Mouse (Mus musculus) common myeloid progenitor, adult 5-6 weeks (primary cell): ENCODE data around the gene Slc39a10. TPM values are rescaled to one million over a fixed set of nuclear protein-coding genes. Genes with fewer than 3 reads are reported as not detected.
A peak's percentile ranks its signal among the peaks of the same experiment; 100 is the strongest.

Experiments
- ATAC-seq: replicated peaks from 2 replicates; pipeline ENCODE4 v1.8.0; 2016; ENCODE audit warnings: low read depth, mild to moderate bottlenecking, moderate TSS enrichment, inconsistent platforms; ENCODE audit not compliant: poor library complexity, severe bottlenecking
- total RNA-seq: library from RNA; stranded (forward); fragments of 200-1000, 187-1606 nt; gene quantifications from 2 replicates; pipeline ENCODE4 v1.2.3, GENCODE M21; 2017

The Slc39a10 gene
- 31.7 and 36.0 TPM in 2 replicates for total RNA-seq

DNA sequence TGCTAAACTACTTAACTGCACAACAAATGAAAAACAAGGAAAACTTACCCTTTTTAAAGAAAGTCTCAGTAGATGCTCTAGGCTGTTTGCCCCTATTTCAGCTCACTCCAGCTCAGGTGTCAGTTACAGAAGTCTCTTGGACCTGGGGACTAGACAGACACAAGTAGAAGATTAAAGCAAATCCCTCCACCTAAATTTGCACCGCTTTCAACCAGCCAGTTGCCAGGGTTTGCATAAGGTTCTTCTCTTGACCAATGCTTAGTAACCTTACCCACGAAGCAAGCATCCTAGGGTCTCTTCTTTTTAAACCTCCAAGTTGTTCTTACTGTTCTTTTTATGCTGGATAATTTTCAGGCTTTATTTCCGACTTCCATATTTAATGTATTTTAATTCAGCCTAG lies at the start of gene Slc39a10:
Gene Slc39a10 (minus strand): TSS at position 101 of the 400 bp plus-strand sequence.
- no peak for ATAC-seq

DNA sequence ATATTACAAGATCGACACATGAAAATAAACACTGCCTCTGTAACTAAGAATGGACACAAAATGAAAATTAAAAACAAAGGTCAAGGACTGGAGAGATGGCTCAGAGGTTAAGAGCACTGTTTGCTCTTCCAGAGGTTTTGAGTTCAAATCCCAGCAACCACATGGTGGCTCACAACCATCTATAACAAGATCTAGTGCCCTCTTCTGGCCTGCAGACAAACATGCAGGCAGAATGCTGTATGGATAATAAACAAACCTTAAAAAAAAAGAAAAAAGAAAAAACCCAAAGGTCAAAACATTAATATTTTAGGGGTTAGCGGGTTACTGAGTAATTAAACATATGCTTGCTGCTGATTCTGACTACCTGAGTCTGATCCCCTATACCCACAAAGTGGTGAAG lies 46.6 kb upstream of the Slc39a10 start:
- no peak for ATAC-seq

DNA sequence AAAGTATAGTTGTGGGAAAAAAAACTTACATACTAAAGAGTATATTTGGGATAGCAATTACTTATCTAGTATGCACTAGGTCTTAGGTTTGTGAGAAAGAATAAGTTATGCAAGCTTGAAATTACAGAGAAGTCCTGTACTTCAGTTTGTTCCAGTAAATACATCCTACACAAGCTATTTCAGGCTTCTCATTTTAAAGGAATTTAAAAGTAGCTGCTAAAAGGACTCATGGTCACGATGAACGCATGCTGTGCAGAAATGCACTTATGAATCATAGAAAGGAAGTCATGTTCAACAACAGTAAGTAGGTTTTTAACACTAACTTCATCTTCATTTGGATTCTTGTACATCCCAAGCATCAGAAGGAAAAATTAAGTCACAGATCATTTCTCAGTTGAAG lies 45.0 kb upstream of the Slc39a10 start:
- ATAC-seq = no peak

DNA sequence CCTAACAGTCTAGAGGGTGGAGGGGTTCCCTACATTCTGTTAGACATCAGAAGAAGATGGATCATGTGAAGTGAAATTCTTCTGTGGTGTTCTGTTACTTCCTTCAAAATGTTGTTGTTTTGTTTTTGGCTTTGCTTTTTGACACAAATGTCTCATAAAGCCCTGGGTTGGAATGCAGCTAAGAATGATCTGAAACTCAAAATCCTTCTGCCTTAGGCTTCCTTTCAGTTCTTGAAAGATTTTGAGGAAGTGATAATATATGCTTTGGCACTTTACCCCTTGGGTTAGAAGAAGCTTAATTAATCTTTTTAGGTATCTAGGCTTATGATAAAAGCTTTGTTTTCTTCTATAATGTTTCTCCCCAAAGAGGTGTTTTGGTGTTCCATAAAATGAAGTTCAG lies 34.5 kb upstream of the Slc39a10 start:
- ATAC-seq = 0 out of 2 replicates have a peak, but pooled peaks have one; percentile 42

DNA sequence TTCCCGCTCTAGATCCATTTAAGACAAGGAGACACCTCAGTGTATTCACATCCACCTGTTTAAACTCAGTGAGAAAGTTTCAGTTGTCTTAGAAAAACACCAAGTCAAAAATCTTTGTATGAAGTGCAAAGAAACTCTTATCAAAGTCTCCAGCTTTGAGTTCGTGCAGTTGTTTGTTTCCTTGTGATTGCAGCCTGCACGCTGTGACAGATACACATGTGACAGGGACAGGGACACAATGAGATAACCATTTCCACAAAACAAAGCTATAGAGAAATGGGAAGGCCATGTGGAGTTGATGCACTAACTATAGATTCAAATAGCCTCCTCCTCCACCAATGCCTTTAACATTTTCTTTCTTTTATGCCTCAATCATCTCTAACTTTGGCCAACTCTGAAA lies 33.6 kb upstream of the Slc39a10 start:
- no peak; the same call in 1 of the 2 replicates for ATAC-seq

DNA sequence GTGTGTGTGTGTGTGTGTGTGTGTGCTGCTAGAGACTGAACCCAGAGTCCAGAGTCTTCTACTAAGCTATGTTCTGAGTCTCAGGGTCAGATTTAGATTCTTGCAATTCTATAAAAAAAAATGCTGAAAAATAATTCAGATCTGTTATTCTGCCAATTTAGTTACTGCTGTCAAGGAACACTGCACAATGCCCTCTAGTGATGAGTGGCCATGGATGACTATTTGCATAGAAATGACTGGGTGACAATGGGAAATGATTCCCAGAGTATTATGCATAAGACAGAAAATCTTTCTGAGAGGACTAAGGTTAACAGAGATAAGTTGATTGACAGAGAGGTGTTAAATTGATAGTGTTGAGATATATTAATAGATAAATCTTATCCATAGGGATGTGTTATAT lies 32.3 kb upstream of the Slc39a10 start:
- no peak for ATAC-seq

DNA sequence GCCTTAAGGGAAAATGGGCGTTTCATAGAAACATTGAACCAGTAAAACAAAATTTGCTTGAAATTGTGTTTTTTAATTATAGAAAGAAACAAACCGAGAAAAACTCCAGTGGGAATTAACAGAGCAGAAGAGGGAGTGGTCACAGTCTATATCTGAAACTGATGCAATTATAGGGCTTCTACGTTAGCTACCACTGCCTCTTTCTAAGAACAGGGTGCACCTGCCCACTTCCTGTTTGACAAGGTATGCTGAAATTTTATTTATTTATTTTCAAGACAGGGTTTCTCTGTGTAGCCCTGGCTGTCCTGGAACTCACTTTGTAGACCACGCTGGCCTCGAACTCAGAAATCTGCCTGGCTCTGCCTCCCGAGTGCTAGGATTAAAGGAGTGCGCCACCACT lies 30.3 kb upstream of the Slc39a10 start:
- no peak for ATAC-seq

DNA sequence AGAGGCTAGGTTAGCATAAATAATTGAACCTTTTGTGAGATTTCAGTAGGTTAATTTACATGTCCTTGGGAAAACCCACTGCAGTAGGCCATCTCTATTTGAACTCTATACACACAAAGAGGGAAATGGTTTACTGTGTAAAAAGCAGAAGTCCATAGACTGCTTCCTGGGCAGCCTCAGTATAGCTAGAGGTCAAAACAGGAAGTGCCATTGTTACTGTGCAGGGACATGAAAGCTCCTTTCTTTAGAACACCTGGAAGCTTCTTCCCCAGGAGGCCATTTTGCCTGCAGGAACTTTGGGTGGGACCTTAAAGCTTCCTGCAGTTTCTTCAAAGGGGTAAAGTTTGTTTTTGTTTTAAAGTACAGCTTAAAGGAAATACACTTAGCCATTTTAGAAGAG lies 29.0 kb upstream of the Slc39a10 start:
- ATAC-seq = peak; percentile 99

DNA sequence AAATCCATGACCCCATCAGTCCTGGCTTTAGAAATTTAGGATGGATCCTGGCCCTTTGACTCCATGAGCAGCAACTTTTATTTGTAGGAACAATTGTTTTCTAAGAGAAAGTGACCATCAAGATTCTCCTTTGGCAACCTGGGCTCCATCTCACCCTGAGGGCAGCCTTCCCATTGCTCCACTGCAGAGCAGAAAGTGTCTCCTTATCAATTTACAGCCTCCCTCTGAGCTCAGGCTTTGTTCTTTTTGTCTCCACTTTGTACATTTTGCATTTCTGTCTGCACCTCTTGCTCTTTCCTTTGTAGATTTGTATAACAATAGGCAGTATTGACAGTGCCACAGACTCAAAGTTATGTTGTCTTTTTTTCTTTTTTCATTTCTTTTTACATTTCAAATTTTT lies 23.6 kb upstream of the Slc39a10 start:
- ATAC-seq = no peak

DNA sequence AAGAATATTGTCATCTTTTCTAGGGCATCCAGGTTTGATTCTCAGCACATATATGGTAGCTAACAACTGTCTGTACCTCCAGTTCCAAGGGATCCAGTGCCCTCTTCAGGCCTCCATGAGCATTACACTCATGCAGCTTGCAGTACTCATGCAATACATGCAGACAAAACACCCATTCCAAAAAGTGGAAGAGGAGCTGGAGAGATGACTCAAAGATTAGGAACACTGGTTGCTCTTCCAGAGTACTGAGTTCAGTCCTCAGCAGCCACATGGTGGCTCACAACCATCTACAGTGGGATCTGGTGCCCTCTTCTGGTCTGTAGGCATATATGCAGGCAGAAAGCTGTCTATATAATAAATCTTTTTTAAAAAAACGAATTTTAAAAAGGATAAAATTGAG lies 21.7 kb upstream of the Slc39a10 start:
- ATAC-seq = peak; percentile 56; the same call in 1 of the 2 replicates

DNA sequence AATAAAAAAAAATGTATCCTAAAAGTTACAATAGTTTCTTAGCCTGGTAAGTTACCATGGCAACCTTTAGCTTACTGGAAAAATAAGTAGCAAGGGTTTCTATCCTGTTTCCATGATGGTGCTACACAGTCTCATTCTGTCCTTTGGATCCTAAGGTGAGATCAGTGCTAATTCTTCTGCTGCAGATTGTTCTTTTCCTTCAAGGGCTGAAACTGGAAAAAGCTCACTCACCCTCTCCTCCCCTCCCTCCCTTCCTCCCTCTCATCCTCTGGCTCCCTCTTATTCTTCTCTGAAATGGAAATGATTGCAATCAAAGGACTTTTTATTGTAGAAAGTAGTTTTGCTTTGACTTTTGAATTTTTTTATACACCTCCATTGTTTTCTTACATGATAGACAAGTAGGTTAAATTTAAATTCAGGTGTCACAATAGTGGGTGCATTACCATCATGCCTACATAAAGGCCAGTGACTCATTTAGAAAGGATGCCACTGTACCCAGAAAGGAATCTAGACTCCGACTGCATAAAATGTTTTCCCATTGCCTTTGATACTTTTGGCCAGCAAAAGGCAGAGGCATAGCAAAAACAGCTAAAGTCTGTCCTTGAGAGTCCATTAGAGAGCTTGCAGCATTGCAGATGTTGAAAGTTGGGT lies 20.0 kb upstream of the Slc39a10 start:
- no peak for ATAC-seq

DNA sequence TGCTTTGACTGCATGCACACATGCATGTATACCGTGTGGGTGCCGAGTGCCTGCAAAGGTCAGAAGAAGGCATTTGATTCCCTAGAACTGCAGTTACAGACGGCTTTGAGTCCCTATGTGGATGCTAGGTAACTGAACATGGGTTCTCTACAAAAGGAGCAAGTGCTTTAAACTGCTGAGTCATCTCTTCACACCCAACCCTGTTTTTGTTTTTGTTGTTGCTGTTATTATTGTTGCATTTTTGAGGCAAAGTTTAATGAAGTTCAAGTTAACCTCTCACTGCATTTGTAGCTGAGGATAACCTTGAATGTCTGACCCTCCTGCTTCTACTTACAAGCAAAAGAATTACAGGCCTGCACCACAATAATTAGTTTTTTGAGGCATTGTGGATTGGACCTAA lies 17.5 kb upstream of the Slc39a10 start:
- no peak for ATAC-seq

DNA sequence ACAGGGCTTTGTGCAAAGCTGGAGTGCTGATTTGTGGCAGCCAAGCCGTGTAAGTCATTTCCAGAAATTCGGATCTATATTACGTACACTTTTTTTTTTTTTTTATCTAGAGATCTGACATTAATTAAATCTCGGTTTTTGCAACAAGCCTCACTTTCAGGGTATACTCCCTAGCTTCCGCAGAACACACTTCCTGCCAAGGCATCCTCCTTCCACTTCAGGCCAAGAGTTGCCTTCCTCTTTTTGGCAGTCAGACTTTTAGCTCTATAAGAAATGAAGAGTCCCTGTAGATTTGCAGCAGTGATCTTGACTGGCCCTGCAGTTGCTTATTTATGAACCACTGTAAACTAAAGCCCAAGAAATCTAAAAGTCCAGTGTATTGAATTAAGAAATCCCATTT lies 13.1 kb upstream of the Slc39a10 start:
- peak; percentile 87 for ATAC-seq

DNA sequence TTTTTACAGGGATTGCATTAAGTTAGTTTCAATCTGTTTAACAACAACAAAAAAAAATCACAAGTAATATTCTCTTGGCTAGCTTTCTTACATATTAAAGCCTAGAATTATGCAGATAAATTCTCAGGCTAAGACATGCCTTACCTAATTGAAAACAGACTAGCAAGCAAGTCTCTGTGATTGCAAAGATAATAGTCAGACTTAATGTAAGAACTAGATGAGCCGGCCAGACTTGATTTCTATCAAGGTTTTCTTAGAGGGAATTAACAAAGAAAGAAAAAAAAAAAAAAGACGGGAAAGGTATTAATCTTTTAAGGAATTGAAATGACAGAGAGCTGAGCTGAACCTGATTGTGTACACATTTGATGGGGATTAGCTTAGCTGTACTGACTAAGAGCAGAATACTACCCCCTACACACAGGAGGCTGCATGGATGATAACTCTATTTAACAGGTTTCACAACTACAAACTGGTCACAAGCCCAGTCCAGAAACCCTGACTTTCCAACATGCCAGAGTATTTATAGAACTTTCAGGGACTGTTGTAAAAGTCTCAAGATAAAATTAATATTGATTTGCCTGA lies 9.5 kb upstream of the Slc39a10 start:
- no peak for ATAC-seq

DNA sequence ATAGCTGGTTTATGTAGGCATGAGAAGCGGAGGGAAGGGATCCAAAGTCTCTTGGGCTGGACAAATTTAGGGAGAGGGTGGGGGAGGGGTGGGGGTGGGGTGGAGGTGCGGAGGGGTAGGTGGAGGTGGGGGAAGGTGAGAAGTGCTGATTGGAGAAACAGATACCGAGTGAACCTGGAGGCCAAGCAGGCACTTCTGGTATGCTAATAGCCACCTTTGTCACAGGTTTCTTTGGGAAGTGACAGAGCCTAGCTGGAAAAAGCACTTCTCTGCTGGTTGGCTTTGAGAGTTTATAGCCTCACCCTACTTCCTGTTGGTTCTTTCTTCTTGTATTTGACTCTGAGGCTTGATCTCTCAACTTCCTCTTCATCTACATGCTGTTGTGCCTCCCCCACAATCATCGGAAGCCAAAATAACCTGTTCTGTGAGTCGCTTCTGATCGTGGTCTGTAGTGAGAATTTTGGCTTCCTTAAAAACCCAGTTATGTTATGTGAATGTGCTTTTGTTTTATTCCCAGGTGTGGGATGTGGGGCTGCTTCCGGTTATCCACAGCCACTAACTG lies 1.7 kb upstream of the Slc39a10 start:
- ATAC-seq = peak; percentile 97

DNA sequence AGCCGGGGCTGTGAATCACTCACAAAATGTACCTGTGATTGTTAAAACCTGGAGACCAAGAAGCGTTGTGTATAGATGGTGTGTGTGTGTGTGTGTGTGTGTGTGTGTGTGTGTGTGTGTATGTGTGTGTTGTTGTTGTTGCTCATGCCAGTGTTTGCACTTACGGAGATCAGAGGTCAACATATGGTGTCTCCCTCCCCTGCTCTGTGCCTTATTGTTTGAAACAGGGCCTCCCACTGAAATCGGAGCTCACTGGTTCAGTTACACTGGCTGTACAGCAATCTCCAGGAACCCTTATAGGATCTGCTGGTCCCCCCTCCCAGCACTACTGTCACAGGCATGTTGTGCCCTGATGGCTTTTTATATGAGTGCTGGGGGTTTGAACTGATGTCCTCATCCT lies 3.9 kb downstream of the Slc39a10 start:
- ATAC-seq = no peak

DNA sequence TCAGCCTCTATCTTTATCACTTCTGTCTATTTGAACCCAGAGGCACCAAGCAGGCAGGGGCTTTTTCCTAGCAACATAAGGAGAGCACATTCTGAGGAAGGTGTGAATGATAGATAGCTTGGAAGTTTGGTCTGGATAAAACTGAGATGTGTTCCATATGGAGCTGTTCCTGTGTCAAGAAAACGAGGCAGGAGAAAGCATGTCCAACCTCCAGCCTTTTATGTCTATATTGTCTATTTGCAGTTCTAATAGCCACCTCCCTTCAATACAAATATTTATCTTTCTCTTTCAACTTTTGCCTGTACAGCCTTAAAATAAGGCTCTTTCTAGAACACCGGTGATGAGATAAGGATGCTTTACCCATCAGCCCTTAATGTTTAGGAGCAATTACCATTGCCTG lies 4.3 kb downstream of the Slc39a10 start:
- no peak for ATAC-seq

DNA sequence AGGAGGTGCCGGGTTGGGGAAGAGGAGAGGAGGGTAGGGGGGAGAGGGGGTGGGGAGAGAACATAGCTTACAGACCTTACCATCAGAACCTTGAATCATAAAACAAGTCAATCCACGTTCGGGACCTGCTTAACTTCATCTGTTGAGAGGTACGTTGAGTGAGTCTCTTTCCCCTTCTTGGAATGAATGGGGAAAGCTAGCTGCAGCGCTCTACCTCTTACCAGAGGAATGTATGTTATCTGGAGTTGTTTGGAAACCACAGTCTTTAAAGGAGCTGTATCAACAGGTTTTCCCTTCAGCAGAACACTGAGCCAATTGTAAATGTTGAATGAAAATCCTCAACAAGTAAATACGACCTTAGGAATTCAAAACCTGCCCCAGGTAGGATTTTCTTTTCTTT lies 4.7 kb downstream of the Slc39a10 start:
- ATAC-seq = no peak

DNA sequence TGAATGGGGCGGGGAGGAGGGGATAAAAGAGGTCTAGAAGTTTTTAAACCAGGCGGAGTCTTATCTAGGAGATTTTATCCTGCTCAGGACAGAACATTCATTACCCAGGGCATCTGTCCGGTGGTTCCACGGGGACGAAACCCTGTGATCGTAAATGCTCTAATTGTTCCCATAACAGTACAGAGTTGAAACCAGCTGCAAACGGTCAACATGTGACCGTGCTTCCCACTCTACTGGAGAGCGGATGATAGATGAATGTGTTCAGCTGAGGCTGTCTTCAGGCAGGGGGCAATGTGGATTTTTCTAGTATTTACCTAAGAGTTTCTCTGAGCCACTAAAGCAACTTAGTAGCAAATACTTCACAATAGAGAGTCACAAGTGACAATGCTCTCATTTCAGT lies 6.6 kb downstream of the Slc39a10 start:
- ATAC-seq = no peak

DNA sequence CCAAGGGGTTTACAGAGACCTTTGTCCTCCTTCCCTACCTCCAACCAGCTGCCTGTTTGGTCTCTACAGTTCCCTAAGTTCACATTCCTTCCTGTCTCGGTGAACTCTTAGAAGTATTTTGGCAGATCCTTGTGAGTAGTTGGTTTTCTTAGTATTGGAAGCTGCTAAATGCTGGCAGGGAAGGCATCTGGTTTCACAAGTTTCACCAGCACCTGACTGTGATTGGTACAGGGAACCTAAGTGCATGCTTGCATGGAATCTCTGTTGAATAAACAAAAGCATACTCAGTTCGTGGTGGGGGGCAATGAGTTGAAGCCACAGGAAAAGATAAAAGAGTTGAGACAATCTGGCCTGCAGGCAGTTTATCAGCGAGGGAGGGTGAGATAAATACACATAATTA lies 7.4 kb downstream of the Slc39a10 start:
- ATAC-seq = no peak

DNA sequence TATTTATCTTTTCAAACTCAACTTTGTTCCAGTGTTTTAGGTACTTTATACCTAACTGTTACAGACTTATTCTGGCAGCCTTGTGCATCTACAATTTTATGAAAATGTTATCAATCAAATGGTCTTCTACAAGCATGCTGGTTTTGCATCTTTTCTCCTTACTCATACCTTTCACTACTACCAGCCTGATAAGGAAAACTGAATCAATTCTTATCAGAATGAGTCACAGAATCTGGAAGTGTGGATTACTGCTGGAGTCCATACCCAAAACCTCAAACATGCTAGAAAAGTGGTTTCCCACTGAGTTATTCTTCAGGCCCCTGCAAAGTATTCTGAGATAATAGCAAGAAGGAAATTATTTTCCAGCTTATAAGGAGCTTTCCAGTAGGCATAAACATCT lies 12.7 kb downstream of the Slc39a10 start:
- ATAC-seq = no peak

DNA sequence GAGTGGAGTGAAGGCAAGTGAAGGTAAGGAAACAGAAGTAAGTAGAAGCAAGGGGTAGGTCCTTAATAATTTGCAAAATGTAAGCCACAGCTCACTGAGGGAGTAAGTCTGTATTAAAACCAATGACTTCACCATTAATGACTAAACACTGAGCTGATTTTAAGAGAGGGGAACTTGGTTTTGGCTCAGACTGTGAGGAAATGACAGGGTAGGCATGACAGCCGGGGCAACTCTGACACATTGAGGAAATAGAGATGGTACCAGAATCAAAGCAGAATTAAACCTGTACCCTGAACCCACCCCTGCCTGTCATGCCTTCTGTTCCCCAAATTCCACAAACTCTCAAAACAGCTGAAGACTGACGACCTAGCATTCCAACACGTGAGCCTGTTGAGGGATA lies 18.9 kb downstream of the Slc39a10 start:
- ATAC-seq = peak; percentile 65
